Mouse (Mus musculus) gastrocnemius, postnatal 4 days (tissue): ENCODE data around the gene Cd52. TPM values are rescaled to one million over a fixed set of nuclear protein-coding genes. Genes with fewer than 3 reads are reported as not detected.
"Not testable (repeated sequence)": the region's sequence is repeated elsewhere in the genome, so short reads cannot be mapped to it uniquely, and the experiment has no call there.

Source experiments
- DNase-seq, 2 experiments: peaks; one replicate each; pipeline ENCODE4 v3.0.0; 2021 to 2022; ENCODE audit warnings: low spot score in 2 of 2, mixed read lengths in 2 of 2
- long read RNA-seq, 2 experiments: library from polyadenylated mRNA; stranded (forward); transcript quantifications; one replicate each; pipeline ENCODE4 v2.0.0; 2021
- total RNA-seq, 2 experiments: library from RNA; stranded (reverse); gene quantifications; 2 replicates each; pipeline ENCODE4 v1.2.3; 2021

Cd52 gene
- 1 to 10 TPM; 2.4 to 2.7 TPM for total RNA-seq
- long read RNA-seq, experiment 1, result 0 reads
- long read RNA-seq, experiment 2, transcript Cd52-201 (2 exons, 514 nt), result major isoform, 5 of 5 reads
- long read RNA-seq, experiment 2, partial matches to known transcripts, result 0 of 5 reads
- long read RNA-seq, experiment 2, other reads (novel, unspliced or antisense), result 0 of 5 reads

- no peak for DNase-seq
Observed at GRCm38 (mm10) chr4:134094923-134095547, at the start of gene Cd52. Gene Cd52 (minus strand): TSS chr4:134095082.

- not testable (repeated sequence) for DNase-seq
Observed at GRCm38 (mm10) chr4:134144297-134144696, 49.4 kb upstream of the Cd52 start.

GRCm38 (mm10) chr4:134138857-134139256, 44.0 kb upstream of the Cd52 start:
- no peak for DNase-seq

GRCm38 (mm10) chr4:134136280-134136926, 41.5 kb upstream of the Cd52 start:
- no peak for DNase-seq

- no peak for DNase-seq
Observed at GRCm38 (mm10) chr4:134132519-134133095, 37.7 kb upstream of the Cd52 start.

GRCm38 (mm10) chr4:134132117-134132516, 37.2 kb upstream of the Cd52 start:
- no peak for DNase-seq

GRCm38 (mm10) chr4:134129482-134129881, 34.6 kb upstream of the Cd52 start:
- peak in 1 of 2 experiments; percentile 8 for DNase-seq

- no peak for DNase-seq
Observed at GRCm38 (mm10) chr4:134128983-134129362, 34.1 kb upstream of the Cd52 start.

- peak; percentile 75 to 85 for DNase-seq
Observed at GRCm38 (mm10) chr4:134128221-134128982, 33.5 kb upstream of the Cd52 start, which contains the start of gene Sh3bgrl3. Gene Sh3bgrl3 (minus strand): TSS chr4:134128789.

GRCm38 (mm10) chr4:134127793-134128192, 32.9 kb upstream of the Cd52 start:
- peak in 1 of 2 experiments; percentile 8 for DNase-seq

- DNase-seq, result no peak
Observed at GRCm38 (mm10) chr4:134127121-134127455, 32.2 kb upstream of the Cd52 start.

GRCm38 (mm10) chr4:134126300-134127120, 31.6 kb upstream of the Cd52 start:
- peak in 1 of 2 experiments; percentile 13 for DNase-seq

GRCm38 (mm10) chr4:134125383-134126060, 30.6 kb upstream of the Cd52 start:
- DNase-seq, result peak in 1 of 2 experiments; percentile 10

GRCm38 (mm10) chr4:134123680-134124551, 29.0 kb upstream of the Cd52 start:
- DNase-seq, result peak in 1 of 2 experiments; percentile 37

GRCm38 (mm10) chr4:134123147-134123546, 28.3 kb upstream of the Cd52 start:
- no peak for DNase-seq

- DNase-seq, result no peak
Observed at GRCm38 (mm10) chr4:134122281-134122680, 27.4 kb upstream of the Cd52 start.

- DNase-seq, result no peak
Observed at GRCm38 (mm10) chr4:134121571-134121970, 26.7 kb upstream of the Cd52 start.

- DNase-seq, result no peak
Observed at GRCm38 (mm10) chr4:134120916-134121315, 26.0 kb upstream of the Cd52 start.
